Mouse (Mus musculus) right cerebral cortex, postnatal 10 days (tissue): ENCODE measurements at regions not wholly inside any gene's neighbourhood (a gene's known extent, or its start where the extent isn't known, plus 50 kb on each side); places are given as distances from the start of the nearest gene placed in this dataset.

ENCODE experiments used
- DNase-seq, 2 experiments: peaks; one replicate each; pipeline ENCODE4 v3.0.0; 2021; ENCODE audit warnings: low spot score in 2 of 2

- no peak for DNase-seq
Measured at GRCm38 (mm10) chr9:41327561-41327960, 166.1 kb upstream of the Ubash3b start.

GRCm38 (mm10) chr9:41326772-41327560 lies 165.5 kb upstream of the Ubash3b start:
- peak in 1 of 2 experiments; percentile 33 for DNase-seq

GRCm38 (mm10) chr9:41321521-41321920 lies 160.0 kb upstream of the Ubash3b start:
- DNase-seq, result no peak

DNA sequence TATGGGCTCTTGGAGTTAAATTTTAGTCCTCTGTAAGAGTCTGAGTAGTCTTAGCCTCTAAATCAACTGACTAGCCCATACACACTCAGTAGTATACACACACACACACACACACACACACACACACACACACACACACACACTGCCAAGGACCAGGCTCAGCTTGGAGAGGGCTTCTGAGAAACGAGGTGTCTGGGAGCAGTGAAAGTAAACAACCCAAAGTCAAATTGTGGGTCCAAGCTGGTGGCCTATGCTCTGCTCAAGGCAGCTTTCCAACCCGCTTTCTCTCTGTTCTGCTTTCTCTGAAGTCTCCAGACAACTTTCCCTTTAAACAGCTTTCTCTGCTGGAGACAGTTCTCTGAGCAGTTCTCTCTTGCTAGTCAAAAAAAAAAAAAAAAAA lies 157.6 kb upstream of the Ubash3b start:
- DNase-seq, result no peak

DNA sequence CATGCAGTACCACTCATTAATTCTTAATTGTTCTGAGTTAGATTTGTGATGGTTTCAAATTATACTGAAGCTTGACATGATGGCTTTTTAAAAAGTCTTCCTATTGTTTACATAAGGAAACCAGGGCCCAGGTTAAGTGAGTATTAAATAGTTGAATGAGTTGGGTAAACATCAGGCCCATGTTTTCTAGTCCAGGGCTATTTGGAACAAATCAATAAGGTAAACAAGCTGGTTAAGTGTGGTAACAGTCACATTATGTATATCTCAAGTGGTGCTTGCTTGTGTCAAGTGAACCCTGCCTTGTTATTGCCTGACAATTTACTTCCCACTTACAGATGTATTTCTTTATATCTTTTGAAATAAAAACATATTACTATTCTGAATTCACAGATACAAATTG lies 144.7 kb upstream of the Ubash3b start:
- no peak for DNase-seq

DNA sequence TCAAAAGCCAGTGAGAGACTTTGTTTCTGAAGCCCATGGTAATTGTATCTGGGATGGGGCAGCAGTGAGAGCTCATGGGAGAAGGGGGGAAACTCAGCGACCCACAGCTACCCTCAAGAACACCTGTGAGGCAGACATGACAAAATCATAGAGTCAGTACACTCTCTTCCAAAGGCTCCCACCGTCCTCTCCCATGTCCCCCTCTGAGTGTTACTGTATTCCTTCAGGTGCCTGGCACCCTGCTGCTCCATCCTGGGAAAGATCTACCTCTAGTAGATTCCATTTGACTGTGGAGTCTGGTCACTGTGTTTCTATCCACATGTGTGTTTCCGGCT lies 142.0 kb upstream of the Ubash3b start:
- no peak for DNase-seq

DNA sequence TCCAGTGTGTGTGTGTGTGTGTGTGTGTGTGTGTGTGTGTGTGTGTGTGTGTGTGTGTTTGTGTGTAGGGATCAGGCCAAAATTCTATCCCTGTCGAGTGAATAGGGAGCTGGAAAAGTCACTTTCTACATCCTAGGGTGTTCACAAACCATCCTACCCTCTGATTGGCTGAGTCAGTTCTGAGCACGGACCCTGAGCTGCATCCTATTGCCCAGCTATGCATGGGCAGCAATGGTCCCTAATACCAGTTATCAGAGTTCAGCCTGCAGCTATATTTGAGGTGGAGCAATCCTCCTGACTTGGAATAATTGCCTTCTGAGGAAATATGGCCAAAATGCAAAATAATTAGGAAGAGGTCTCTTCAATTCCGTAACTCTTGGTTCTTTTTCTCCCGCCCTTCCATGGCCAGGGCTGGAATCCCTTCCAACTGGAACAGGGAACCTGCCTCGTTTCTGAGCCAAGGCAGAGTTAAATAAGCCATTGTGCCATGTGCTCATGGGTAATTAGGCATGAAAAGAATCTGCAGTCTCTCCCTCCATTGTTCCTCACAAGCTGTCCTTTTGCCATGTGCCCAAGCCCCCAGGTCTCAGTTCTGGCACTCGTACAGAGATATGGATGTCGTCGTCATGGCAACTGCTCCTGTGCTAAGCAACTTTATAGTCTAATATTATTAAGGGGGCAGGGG lies 141.5 kb upstream of the Ubash3b start:
- peak; percentile 37 to 47 for DNase-seq

- no peak for DNase-seq
Measured at GRCm38 (mm10) chr9:41286145-41286468, 124.6 kb upstream of the Ubash3b start.

DNA sequence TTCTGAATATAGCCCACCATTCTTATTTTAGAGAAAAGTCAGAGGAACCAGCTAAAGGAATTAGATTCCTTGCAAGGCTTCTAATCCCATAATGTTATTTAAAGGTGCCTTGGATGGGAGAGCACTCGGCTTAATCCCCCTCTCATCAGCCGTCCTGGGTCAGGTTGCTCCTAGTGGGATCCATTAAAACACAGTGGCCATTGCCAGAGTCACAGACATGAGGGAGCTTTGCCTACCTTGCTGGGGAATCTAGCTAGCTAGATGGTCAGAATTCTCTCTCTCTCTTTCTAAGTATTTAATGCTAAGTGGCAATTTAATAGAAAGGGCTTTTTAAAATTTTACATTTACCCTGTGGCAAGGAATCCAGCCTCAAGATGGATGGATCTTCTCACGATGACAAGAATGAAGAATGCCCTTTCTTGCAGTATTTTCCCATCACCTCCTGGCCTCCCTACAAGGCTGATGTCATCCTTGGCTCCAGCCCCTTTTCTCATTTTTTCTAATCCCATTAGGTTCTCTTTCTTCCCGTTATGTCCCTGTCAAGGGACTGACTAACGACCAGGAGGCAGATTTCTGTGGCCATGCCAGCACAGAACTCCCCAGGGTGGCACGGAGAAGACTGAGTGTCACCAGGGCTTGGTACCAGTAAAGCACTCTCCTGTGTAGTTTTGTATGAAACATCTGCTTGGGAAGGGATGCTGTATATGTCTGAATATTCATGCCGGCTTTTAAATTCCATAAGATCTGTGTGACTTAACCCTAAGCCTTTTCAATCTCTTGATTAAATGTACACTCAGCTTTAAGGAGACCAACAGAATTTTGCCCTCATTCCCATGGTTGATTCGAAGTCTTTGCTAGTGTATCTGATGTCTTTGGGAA lies 124.0 kb upstream of the Ubash3b start:
- DNase-seq, result no peak

DNA sequence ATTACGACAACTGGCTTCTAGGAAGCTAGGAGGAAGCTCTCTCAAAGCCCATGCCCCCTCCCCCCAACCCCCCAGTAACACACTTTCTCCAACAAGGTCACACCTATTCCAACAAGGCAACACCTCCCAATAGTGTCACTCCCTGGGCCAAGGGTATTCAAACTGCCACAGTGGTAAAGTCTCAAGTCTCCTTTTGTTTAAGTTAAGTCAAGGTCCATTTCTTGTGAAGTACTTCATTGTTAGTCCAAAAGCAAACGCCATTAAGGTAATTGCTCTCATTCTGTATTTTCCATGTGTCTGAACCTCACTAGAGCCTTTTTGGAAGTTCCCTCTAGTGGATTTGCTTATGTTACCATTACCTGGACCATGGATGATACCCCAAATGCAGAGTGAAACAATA lies 116.2 kb upstream of the Ubash3b start:
- no peak for DNase-seq

DNA sequence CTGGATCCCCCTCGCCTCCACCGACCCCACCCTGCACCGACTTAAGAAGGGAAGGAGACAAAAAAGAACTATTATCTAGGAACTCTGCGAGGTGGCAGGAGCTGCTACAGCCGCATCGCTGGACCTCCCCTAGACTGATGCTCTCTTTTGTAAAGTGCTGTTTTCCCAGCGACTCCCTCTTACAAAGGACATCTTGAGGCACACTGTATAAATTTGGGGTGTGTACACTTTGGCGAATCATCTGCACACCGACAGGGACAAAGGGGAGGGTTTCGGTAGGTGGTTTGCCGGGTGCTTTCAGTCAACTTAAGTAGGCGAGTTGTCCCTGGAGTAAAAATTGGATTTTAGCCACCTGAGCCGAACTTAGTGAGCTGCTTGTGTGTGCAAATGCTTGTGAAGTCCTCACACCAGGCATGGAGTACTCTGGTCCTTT lies 112.4 kb upstream of the Ubash3b start:
- DNase-seq, result no peak

GRCm38 (mm10) chr9:41273171-41273781 lies 111.8 kb upstream of the Ubash3b start:
- peak; percentile 43 for DNase-seq

- no peak for DNase-seq
Measured at GRCm38 (mm10) chr9:41272596-41272995, 111.1 kb upstream of the Ubash3b start.

DNA sequence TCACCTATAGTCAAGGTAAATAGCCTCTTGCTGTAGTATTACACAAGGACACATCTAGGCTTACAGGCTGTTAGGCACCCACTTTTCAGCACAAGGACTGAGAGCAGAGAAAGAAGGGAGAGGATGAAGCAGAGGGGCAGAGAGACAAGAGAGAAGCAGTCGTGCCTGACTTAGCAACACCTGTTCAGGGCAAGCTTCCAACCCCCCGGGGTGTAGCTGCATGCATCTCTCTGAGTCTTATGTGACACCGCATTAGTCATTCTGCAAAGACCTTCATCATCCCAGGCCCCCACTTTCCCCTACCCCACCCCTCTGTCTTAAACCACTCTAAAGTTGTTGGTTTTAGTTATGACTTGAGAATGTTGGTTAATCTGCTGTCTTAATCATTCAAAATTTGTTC lies 106.6 kb upstream of the Ubash3b start:
- no peak for DNase-seq

DNA sequence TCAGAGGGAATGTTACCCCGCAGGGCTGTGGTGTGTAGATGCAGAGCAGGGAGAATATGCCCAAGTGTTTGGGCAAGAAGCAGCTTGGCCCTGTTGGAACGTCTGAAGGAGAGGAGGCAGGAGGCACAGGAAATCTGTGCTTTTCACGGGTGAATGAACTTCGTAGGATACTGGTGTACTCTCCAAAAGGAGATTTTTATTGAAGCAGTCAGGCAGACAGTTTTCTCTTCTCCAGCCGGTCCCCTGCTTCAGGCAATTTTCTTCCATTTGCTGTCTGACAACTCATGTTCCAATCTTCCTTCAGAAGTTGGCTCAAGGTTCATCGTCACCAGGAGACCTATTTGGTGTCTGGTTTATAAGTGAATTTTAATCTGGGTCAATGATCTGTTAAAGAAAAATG lies 103.0 kb upstream of the Ubash3b start:
- DNase-seq, result no peak

DNA sequence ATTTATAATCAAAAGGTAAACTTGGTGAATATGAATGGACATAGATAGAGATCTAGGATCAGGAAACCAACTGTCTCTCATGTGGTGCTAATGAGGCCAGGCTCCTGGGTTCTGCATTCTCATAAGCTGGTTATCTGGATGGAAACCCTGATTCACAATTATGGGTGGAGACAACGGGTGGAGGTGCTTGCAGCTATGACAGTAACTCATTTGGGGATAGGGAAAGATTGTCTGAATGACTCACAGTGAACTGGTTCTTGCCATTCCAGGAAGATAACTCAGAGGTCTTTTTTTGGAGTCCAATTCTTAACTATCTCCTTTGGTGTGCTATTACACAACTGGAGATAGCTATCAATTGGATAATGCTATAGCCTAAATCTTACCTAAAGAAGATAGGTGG lies 95.7 kb upstream of the Ubash3b start:
- DNase-seq, result no peak

DNA sequence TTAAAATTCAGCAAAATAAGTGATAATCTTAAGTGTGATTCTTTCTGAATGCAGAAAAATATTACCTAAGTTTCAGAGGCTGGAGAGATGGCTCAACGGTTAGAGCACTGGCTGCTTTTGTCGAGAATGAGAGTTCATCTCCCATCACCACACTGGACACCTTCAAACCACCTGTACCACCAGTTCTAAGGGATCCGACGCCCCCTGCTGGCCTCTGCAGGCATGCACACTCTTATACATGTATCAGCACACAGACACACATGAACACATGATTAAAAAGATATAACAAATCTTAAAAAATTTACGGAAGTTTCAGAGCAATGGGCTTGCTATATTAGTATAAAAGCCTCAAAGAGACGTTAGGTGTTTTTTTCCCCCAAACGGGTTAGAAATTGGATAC lies 80.9 kb upstream of the Ubash3b start:
- DNase-seq, result no peak

DNA sequence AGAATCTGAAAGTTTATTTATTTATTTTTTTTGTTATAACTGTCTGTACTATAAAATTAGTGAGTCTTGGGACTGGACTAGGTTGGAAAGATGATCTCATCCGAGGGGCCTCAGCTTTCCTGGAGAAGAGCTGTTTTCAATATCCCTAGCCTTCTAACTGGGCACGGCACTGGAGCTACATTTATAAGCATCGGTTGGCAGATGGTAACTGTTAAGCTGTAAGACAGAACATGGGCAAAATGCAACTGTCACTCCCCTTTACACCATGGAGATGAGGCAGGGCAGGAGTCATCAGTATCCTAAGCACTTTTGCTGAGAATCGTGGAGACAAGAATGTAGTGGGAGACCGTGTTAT lies 77.6 kb upstream of the Ubash3b start:
- no peak for DNase-seq

DNA sequence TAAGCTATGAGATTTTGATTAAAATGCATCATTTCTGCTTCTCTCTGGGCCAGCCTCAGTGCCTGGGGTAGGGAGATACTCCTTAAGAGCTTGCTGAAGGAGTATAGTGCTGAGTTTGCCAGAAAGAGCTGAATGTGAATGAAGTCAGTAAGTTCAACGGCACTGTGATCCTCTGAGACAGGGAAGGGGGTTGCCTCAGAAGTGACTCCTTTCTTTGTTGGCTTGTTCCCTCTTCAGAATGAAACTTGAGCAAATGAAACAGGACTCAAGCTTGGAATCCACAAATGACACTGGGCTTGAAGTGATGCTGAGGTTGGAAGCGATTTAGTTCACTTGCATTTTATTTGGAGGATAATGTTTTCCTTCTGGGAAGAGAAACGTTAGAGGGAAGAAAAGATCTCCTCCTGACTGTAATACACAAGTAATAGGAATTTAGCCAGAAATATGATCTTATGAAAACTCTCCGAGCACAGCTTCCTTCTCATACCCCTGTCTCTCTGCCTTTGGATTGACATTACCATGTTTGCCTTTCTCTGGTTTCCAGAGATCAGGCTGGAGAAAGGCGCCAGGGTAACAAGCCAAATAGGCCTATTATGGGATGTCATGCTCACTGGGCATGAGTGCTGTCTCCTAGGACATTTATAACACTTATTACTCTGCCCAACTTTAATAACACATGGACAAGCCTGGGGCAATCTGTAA lies 77.0 kb upstream of the Ubash3b start:
- DNase-seq, result no peak

- no peak for DNase-seq
Measured at GRCm38 (mm10) chr9:41237265-41237664, 75.8 kb upstream of the Ubash3b start.

DNA sequence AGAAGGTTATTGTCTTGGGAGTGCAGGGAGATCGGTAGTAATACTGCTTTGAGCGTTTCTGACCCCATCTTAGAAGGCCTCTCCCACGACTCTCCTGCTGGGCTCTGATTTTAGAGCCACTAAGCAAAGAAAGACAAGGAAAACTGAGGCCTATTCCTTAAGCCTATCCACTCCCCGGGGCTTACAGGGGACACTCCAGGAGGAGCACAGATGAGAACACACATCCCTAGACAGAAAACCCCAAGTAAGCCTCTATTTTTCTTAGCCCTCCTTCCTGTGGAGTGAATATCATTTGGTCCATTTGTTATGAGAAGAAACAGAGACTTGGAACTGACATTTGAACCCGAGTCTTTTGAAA lies 67.7 kb upstream of the Ubash3b start:
- DNase-seq, result no peak
